Mouse (Mus musculus): ENCODE results near the gene Slc36a3.
"Not testable (repeated sequence)": the region's sequence is repeated elsewhere in the genome, so short reads cannot be mapped to it uniquely, and the experiment has no call there.

Slc36a3 gene

GRCm38 (mm10) chr11:55109521-55110300, 41.8 kb downstream of the Slc36a3 start:
- Histone ChIP-seq H3K36me3 (ENCODE audit: control insufficient read depth, insufficient read depth, low read length, poor library complexity, severe bottlenecking) (peaks cover 13% of the 10 kb centered on the region), H3K27me3 (ENCODE audit: control insufficient read depth, insufficient read depth, low read length, poor library complexity, severe bottlenecking) (no peaks in the 10 kb centered on the region)
- no peak for DNase-seq (ENCODE audit: low read depth, low spot score)

DNA sequence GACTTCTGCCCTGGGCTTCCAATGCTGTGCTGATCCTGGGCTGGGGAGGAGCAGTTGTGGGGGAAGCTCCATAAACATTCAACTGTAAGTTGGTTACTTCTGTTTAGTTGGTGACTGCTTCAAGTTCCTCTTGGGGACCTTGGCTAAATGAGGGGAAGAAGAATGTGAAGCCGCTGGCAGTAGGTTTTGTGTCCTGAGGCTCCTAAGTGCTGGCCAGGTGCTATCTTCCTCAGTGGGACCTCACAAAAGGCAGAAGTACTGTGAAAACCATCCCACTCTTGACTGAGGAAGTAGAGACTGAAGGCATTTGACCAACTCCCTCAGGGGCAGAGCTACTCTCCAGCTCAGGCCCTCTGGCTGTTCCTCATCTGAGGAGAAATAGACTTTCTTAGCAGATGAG, 44.9 kb downstream of the Slc36a3 start:
- Histone ChIP-seq H3K36me3 (ENCODE audit: control insufficient read depth, insufficient read depth, low read length, poor library complexity, severe bottlenecking) (peaks cover 17% of the 10 kb centered on the region), H3K27me3 (ENCODE audit: control insufficient read depth, insufficient read depth, low read length, poor library complexity, severe bottlenecking) (no peaks in the 10 kb centered on the region)
- peak; percentile 42 for DNase-seq (ENCODE audit: low read depth, low spot score)

DNA sequence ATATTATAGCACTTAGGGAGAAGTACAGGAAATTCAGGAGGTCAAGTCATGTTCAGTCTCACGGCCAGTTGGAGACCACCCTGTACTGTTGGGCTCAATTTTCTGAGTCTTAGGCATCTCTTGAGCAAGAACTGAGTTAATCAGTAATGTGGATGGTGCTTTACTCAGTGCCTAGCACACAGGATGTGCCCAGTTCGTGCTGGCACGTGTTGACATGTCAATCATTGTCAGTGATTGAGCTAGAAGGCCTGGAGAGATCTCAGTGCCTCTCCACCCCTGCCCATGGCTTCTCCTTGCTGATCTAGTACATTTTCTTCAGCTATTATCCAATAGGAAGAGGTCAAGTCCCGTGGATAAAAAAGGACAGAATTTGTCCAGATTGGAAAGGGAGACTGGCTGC, 46.1 kb downstream of the Slc36a3 start:
- no peak for DNase-seq (ENCODE audit: low read depth, low spot score)
- H3K36me3 ChIP-seq (ENCODE audit: control insufficient read depth, insufficient read depth, low read length, poor library complexity, severe bottlenecking) = peaks cover 17% of the 10 kb centered on the region
- H3K27me3 ChIP-seq (ENCODE audit: control insufficient read depth, insufficient read depth, low read length, poor library complexity, severe bottlenecking) = no peaks in the 10 kb centered on the region

GRCm38 (mm10) chr11:55103229-55103628, 48.3 kb downstream of the Slc36a3 start:
- no peak for DNase-seq (ENCODE audit: low read depth, low spot score)
- Histone ChIP-seq H3K36me3 (ENCODE audit: control insufficient read depth, insufficient read depth, low read length, poor library complexity, severe bottlenecking) (peaks cover 11% of the 10 kb centered on the region), H3K27me3 (ENCODE audit: control insufficient read depth, insufficient read depth, low read length, poor library complexity, severe bottlenecking) (no peaks in the 10 kb centered on the region)

GRCm38 (mm10) chr11:55102015-55102414, 49.5 kb downstream of the Slc36a3 start:
- Histone ChIP-seq H3K27me3 (ENCODE audit: control insufficient read depth, insufficient read depth, low read length, poor library complexity, severe bottlenecking) (no peaks in the 10 kb centered on the region), H3K36me3 (ENCODE audit: control insufficient read depth, insufficient read depth, low read length, poor library complexity, severe bottlenecking) (peaks cover 9% of the 10 kb centered on the region)
- no peak for DNase-seq (ENCODE audit: low read depth, low spot score)

GRCm38 (mm10) chr11:55099868-55100267, 51.6 kb downstream of the Slc36a3 start:
- peak; percentile 82 for DNase-seq (ENCODE audit: low read depth, low spot score)
- no peaks in the 10 kb centered on the region for H3K27me3 ChIP-seq (ENCODE audit: control insufficient read depth, insufficient read depth, low read length, poor library complexity, severe bottlenecking)
- peaks cover 4% of the 10 kb centered on the region; the same call in 1 of the 2 replicates for H3K36me3 ChIP-seq (ENCODE audit: control insufficient read depth, insufficient read depth, low read length, poor library complexity, severe bottlenecking)

DNA sequence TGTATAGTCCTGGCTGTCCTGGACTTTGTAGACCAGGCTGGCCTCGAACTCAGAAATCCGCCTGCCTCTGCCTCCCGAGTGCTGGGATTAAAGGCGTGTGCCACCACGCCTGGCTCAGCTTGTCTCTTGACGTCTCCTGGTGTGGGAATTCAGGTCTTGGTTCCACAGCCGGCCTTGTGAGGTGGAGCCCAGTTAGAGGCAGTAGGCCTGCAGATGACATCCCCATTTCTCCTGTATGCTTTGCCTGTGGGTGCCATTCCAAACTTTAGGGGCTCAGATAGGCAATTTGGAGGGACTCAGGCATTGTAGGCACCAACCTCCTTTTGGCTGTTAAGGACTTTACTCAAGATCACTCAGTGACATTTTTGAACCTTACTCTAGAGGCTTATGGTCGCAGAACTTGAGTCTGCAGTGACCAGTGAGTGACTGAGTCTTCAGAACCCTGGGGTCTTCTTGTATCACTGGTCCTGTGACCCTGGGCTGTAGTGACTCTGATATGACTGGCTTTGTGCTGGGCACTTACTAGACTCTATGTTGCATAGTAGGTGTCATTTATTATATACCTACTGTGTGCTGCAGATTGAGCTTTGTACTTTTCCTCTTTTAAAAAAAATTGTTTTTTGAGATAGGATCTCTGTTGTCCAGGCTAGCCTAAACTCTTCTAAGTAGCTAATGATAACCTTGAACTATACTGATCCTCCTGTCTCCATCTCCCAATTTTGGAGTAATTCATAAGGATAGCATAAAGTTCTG, 52.3 kb downstream of the Slc36a3 start:
- Histone ChIP-seq H3K27me3 (ENCODE audit: control insufficient read depth, insufficient read depth, low read length, poor library complexity, severe bottlenecking) (no peaks in the 10 kb centered on the region), H3K36me3 (ENCODE audit: control insufficient read depth, insufficient read depth, low read length, poor library complexity, severe bottlenecking) (peaks cover 4% of the 10 kb centered on the region; the same call in 1 of the 2 replicates)
- no peak for DNase-seq (ENCODE audit: low read depth, low spot score)

- peaks cover 4% of the 10 kb centered on the region; the same call in 1 of the 2 replicates for H3K36me3 ChIP-seq (ENCODE audit: control insufficient read depth, insufficient read depth, low read length, poor library complexity, severe bottlenecking)
- DNase-seq (ENCODE audit: low read depth, low spot score) = peak; percentile 19
- no peaks in the 10 kb centered on the region for H3K27me3 ChIP-seq (ENCODE audit: control insufficient read depth, insufficient read depth, low read length, poor library complexity, severe bottlenecking)
Measured at GRCm38 (mm10) chr11:55098189-55098915, 53.2 kb downstream of the Slc36a3 start.

GRCm38 (mm10) chr11:55097463-55098188, 53.9 kb downstream of the Slc36a3 start, which contains the start of gene Gm2a:
Gene Gm2a, plus strand, starts transcription at chr11:55098115.
- no peaks in the 10 kb centered on the region for H3K27me3 ChIP-seq (ENCODE audit: control insufficient read depth, insufficient read depth, low read length, poor library complexity, severe bottlenecking)
- peak; percentile 99 for DNase-seq (ENCODE audit: low read depth, low spot score)
- peaks cover 1% of the 10 kb centered on the region; the same call in 1 of the 2 replicates for H3K36me3 ChIP-seq (ENCODE audit: control insufficient read depth, insufficient read depth, low read length, poor library complexity, severe bottlenecking)

GRCm38 (mm10) chr11:55096731-55097462, 54.6 kb downstream of the Slc36a3 start:
- no peak for DNase-seq (ENCODE audit: low read depth, low spot score)
- Histone ChIP-seq H3K36me3 (ENCODE audit: control insufficient read depth, insufficient read depth, low read length, poor library complexity, severe bottlenecking) (no peaks in the 10 kb centered on the region), H3K27me3 (ENCODE audit: control insufficient read depth, insufficient read depth, low read length, poor library complexity, severe bottlenecking) (no peaks in the 10 kb centered on the region)

DNA sequence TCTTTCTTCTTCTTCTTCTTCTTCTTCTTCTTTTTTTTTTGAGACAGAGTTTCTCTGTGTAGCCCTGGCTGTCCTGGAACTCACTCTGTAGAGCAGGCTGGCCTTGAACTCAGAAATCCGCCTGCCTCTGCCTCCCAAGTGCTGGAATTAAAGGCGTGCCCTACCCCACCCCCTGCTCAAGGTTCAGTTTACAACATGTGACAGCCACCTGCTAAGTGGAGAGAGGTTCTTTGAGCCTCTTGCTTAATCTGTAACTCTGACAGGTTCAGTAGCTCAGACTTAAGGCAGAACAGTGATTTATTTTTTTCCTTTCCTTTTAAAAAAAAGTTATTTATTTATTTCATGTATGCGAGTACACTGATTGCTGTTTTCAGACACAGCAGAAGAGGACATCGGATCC, 55.2 kb downstream of the Slc36a3 start:
- DNase-seq (ENCODE audit: low read depth, low spot score); H3K27me3 ChIP-seq (ENCODE audit: control insufficient read depth, insufficient read depth, low read length, poor library complexity, severe bottlenecking); H3K36me3 ChIP-seq (ENCODE audit: control insufficient read depth, insufficient read depth, low read length, poor library complexity, severe bottlenecking): not testable (repeated sequence)

DNA sequence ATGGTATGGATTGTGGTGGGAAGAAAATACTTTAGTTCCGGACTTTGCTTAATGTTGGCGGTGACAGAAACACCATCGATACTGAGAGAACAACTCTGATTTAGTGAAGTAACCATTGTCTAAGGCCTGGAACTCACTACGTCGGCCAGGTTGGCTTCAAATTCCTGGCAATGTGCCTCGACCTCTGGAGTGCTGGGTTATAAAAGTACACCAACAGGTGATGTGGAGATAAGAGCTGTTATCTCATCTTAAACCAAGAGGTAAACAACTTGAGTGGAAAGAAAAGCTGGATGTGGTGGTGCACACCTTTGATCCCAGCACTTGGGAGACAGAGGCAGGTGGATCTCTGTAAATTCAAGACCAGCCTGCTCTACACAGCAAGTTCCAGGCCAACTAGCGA, 58.4 kb downstream of the Slc36a3 start:
- no peaks in the 10 kb centered on the region for H3K36me3 ChIP-seq (ENCODE audit: control insufficient read depth, insufficient read depth, low read length, poor library complexity, severe bottlenecking)
- DNase-seq (ENCODE audit: low read depth, low spot score) = no peak
- H3K27me3 ChIP-seq (ENCODE audit: control insufficient read depth, insufficient read depth, low read length, poor library complexity, severe bottlenecking) = no peaks in the 10 kb centered on the region

DNA sequence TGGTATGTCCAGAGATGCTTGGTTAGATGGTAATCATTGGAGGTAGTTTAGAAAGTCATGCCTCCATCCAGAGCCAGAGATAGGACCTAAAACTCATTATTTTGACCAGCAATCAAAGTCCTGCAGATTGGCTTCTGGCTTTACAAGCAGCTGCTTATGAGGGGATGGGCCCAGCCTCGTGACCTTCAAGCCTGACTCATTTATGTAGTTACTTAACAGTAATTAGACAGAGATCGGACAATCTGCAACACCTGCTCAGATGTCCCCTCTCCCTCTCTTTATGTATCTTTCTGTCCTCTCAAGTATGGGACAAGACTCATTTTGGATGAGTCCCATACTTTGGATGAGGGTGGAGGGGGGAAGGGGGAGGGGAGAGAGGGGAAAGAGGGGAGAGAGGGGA, 61.6 kb downstream of the Slc36a3 start:
- no peak for DNase-seq (ENCODE audit: low read depth, low spot score)
- Histone ChIP-seq H3K36me3 (ENCODE audit: control insufficient read depth, insufficient read depth, low read length, poor library complexity, severe bottlenecking) (no peaks in the 10 kb centered on the region), H3K27me3 (ENCODE audit: control insufficient read depth, insufficient read depth, low read length, poor library complexity, severe bottlenecking) (no peaks in the 10 kb centered on the region)

- Histone ChIP-seq H3K36me3 (ENCODE audit: control insufficient read depth, insufficient read depth, low read length, poor library complexity, severe bottlenecking) (no peaks in the 10 kb centered on the region), H3K27me3 (ENCODE audit: control insufficient read depth, insufficient read depth, low read length, poor library complexity, severe bottlenecking) (no peaks in the 10 kb centered on the region)
- DNase-seq (ENCODE audit: low read depth, low spot score) = peak; percentile 80
Measured at GRCm38 (mm10) chr11:55087006-55087405, 64.5 kb downstream of the Slc36a3 start.

Data from splenic B cell, adult 2 months (primary cell).